Mouse (Mus musculus) lung, embryonic 15.5 days (tissue): ENCODE measurements around the gene Krtap13. TPM values are rescaled to one million over a fixed set of nuclear protein-coding genes. Genes with fewer than 3 reads are reported as not detected.
"Not testable (repeated sequence)": the region's sequence is repeated elsewhere in the genome, so short reads cannot be mapped to it uniquely, and the experiment has no call there.

Source experiments
- ATAC-seq: fragments of 200-750 bp; cut with Nextera tagmentation; 2 replicates; pipeline ENCODE4 v1.8.0; 2017; ENCODE audit warnings: moderate number of reproducible peaks, borderline replicate concordance; ENCODE audit not compliant: low FRiP score, low TSS enrichment; ENCODE audit errors: extremely low read depth
- H3K27ac ChIP-seq: fragments of 300-500 bp; sonication (generic); 2 replicates; pipeline ENCODE4 v1.5.1; 2015; ENCODE audit warnings: moderate library complexity, mild to moderate bottlenecking, inconsistent platforms
- H3K27me3 ChIP-seq: fragments of 300-500 bp; sonication (generic); 2 replicates; pipeline ENCODE4 v1.6.1; 2015; ENCODE audit warnings: inconsistent platforms
- H3K36me3 ChIP-seq: fragments of 300-500 bp; sonication (generic); 2 replicates; pipeline ENCODE4 v1.6.1; 2015; ENCODE audit warnings: inconsistent platforms
- H3K4me1 ChIP-seq: fragments of 300-500 bp; sonication (generic); 2 replicates; pipeline ENCODE4 v1.6.1; 2015; ENCODE audit warnings: inconsistent platforms
- H3K4me2 ChIP-seq: fragments of 300-500 bp; sonication (generic); 2 replicates; pipeline ENCODE4 v1.6.1; 2015; ENCODE audit warnings: inconsistent platforms, mild to moderate bottlenecking, moderate library complexity
- H3K4me3 ChIP-seq: fragments of 300-500 bp; sonication (generic); 2 replicates; pipeline ENCODE4 v1.5.1; 2015; ENCODE audit warnings: mild to moderate bottlenecking, inconsistent platforms
- H3K9ac ChIP-seq: fragments of 300-500 bp; sonication (generic); 2 replicates; pipeline ENCODE4 v1.6.1; 2015; ENCODE audit warnings: inconsistent platforms
- H3K9me3 ChIP-seq: fragments of 300-500 bp; sonication (generic); 2 replicates; pipeline ENCODE4 v1.6.1; 2016; ENCODE audit warnings: inconsistent platforms
- WGBS: fragments of 180-500 bp; shearing (Covaris S2); methylation state at CpG from one replicate; pipeline ENCODE4 v1.1.7; 2015; 5-methylcytosine and 5-hydroxymethylcytosine counted together
- polyA plus RNA-seq: library from polyadenylated mRNA; unstranded; fragments of >200 nt; fragmentation: Nextera tagmentation; extraction: Ambion mirVana; gene quantifications from 2 replicates; pipeline ENCODE4 v1.2.1, GENCODE M21; 2015

The Krtap13 gene
- polyA plus RNA-seq, result not detected in 2 replicates

DNA sequence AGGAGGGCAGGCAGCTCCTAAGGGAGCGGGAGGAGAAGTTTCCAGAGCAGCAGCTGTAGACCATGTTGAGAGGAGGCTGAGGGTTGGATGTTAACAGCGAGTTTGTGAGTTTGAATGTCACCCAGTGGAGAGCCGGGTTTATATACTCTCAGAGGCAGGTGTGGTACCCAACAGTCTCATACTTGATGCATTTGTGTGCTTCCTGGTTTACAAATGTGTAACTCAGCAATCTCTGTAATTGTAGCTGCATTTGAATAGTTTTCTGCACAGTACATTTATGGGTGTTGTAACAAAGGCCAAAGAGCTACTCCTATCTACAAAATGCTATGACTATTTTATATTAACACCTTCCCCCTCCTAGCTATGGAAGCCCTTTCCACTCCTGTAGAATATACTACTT is at the start of gene Krtap13:
TSS of gene Krtap13 (minus strand) at position 101 of the 400 bp plus-strand sequence.
- 86% methylated on average over 3 of the region's 3 CpGs for WGBS

DNA sequence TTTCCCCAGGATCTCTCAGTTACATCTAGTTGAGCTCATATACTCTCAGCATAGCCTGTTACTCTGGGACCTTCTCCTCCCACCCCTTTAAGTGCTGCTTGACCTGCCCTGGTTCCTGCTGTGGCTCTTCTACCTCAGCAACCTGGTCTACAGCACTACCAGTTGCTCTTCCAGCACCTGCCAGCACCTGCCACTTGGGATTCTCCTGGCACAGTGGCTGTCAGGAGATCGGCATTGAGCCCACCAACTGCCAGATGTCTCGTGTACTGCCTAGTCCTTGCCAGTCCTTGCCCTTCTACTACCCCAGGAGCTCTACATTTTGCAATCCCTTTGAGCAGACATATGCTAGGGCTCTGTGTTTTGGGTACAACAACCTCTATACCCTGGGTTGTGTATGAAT is 35.4 kb upstream of the Krtap13 start:
- no peak overlapping the region for H3K4me2 ChIP-seq

More for the DNA sequence above, at the start of gene Krtap13:
- H3K4me2 ChIP-seq, H3K36me3 ChIP-seq, H3K9ac ChIP-seq, H3K4me3 ChIP-seq, H3K9me3 ChIP-seq, H3K27ac ChIP-seq, H3K4me1 ChIP-seq, H3K27me3 ChIP-seq, ATAC-seq: not testable (repeated sequence)

DNA sequence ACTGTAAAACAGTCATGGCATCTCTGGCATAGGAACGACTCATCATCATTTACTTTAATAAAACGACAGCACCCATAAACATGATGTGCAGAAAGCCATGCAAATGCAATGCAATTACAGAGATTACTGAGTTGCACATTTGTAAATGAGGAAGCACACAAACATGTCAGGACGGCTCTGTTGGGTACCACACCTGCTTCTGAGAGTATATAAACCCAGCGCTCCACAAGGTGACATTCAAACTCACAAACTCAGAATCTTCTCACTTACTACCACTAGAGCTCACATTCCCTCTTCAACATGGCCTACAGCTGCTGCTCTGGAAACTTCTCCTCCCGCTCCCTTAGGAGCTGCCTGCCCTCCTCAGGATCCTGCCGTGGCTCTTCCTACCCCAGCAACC is 26.2 kb upstream of the Krtap13 start, which contains the start of gene Gm5965:
TSS of gene Gm5965 (plus strand) at position 301 of the 400 bp plus-strand sequence.
- Histone ChIP-seq H3K4me2 (no peak within 1 kb of the TSS), H3K9ac (no peak within 1 kb of the TSS), H3K27me3 (no peaks in the 10 kb centered on the region), H3K27ac (no peak within 1 kb of the TSS), H3K4me3 (no peak within 1 kb of the TSS), H3K36me3 (no peaks in the 10 kb centered on the region), H3K4me1 (no peaks in the 10 kb centered on the region), H3K9me3 (no peaks in the 10 kb centered on the region)
- WGBS, result 82% methylated on average over 6 of the region's 6 CpGs
- no peak for ATAC-seq

More for the DNA sequence above, 35.4 kb upstream of the Krtap13 start:
- Histone ChIP-seq H3K36me3 (no peaks in the 10 kb centered on the region), H3K9me3 (no peaks in the 10 kb centered on the region), H3K4me1 (no peaks in the 10 kb centered on the region), H3K27me3 (no peaks in the 10 kb centered on the region), H3K4me3 (no peak overlapping the region), H3K9ac (no peak overlapping the region), H3K27ac (no peak overlapping the region)
- WGBS, result 74% methylated on average over 2 of the region's 2 CpGs
- ATAC-seq, result no peak

DNA sequence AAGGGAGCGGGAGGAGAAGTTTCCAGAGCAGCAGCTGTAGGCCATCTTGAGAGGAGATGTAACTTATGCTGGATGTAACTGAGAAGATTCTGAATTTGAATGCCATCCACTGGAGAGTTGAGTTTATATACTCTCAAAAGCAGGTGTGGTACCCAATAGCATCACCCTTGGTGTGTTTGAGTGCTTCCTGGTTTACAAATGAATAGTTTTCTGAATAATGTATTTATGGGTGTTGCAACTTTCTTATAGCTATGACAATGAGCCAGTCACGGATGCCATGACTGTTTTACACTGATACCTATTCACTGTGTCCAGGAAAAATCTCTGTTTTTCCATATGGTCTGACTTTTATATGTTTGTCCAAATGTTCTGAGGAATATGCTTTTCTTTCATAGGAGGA is 22.7 kb upstream of the Krtap13 start, which contains the start of gene 2310057N15Rik:
TSS of gene 2310057N15Rik (minus strand) at position 101 of the 400 bp plus-strand sequence.
- H3K9me3 ChIP-seq, result no peaks in the 10 kb centered on the region
- H3K4me1 ChIP-seq, result no peaks in the 10 kb centered on the region
- H3K4me3 ChIP-seq, result no peak within 1 kb of the TSS
- H3K9ac ChIP-seq, result no peak within 1 kb of the TSS
- no peak within 1 kb of the TSS for H3K4me2 ChIP-seq
- 87% methylated on average over 2 of the region's 2 CpGs for WGBS
- no peak within 1 kb of the TSS for H3K27ac ChIP-seq
- H3K27me3 ChIP-seq, result no peaks in the 10 kb centered on the region
- no peaks in the 10 kb centered on the region for H3K36me3 ChIP-seq
- no peak for ATAC-seq

DNA sequence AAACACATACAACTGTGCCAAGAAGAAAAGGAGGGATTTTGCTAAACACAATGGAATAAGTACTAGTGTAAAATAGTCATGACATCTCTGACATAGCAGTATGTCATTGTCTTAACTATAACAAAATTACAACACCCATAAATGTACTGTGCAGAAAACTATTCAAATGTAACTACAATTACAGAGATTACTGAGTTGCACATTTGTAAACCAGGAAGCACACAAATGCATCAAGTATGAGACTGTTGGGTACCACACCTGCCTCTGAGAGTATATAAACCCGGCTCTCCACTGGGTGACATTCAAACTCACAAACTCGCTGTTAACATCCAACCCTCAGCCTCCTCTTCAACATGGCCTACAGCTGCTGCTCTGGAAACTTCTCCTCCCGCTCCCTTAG is 7.1 kb upstream of the Krtap13 start, which contains the start of gene 2310034C09Rik:
TSS of gene 2310034C09Rik (plus strand) at position 301 of the 400 bp plus-strand sequence.
- not testable (repeated sequence) for H3K4me1 ChIP-seq, H3K27ac ChIP-seq, H3K4me2 ChIP-seq, H3K27me3 ChIP-seq, H3K9ac ChIP-seq, H3K36me3 ChIP-seq, H3K9me3 ChIP-seq, H3K4me3 ChIP-seq, ATAC-seq
- WGBS, result 77% methylated on average over 3 of the region's 3 CpGs

DNA sequence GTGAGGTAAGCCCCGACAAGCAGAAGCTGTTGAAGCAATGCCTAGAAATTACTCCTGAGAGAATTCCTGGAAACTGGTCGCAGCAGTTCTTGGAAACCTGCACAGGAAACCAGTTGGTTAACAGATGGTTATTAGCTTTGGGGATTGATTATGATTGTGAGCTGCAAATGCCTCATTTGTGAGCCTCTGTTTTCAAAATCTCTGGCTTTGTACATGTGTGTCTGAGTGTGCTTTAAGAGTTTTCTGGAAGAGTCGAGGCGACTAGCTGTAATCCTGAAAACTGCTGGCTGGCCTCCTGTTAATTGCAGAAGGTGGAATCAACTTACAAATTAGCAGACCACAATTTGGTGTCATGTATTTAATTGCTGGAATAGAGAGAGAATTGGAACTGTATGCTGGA is 3.5 kb downstream of the Krtap13 start:
- no peak overlapping the region for H3K9ac ChIP-seq
- no peak for ATAC-seq
- 68% methylated on average over 4 of the region's 4 CpGs for WGBS

DNA sequence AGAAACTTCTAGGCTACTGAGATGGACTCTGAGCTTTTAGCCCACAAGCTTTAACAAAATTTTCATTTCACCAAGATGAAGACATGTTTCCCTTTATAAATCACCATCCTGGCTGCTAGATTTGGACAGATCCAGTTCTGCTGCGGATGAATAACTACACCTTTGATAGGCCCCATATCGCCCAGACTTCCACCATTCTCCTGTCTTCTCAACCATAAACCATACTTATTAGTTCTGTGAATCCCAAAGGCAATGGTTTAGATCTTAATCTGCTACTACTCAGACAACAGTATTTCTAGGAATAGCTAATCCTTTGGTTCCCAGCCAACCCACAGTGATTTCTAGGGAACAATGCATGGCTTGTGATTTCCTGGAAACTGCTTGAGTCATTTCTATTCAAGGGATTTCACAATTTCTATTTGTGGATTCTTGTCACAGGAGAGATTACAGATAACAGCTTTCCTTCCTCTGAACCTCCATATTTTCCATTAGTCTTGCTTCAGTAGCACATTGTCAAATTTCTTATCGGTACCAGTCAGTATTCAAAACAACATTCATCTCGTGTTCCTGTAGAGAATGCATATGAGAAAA is 6.6 kb downstream of the Krtap13 start:
- Histone ChIP-seq H3K9ac (no peak overlapping the region), H3K36me3 (no peaks in the 10 kb centered on the region), H3K9me3 (no peaks in the 10 kb centered on the region), H3K27me3 (no peaks in the 10 kb centered on the region), H3K4me1 (no peaks in the 10 kb centered on the region), H3K27ac (no peak overlapping the region), H3K4me3 (no peak overlapping the region), H3K4me2 (no peak overlapping the region)
- 59% methylated on average over 4 of the region's 4 CpGs for WGBS
- no peak for ATAC-seq

More for the DNA sequence above, 3.5 kb downstream of the Krtap13 start:
- no peaks in the 10 kb centered on the region for H3K4me1 ChIP-seq
- no peaks in the 10 kb centered on the region for H3K27me3 ChIP-seq
- no peak overlapping the region for H3K4me3 ChIP-seq
- no peaks in the 10 kb centered on the region for H3K36me3 ChIP-seq
- H3K4me2 ChIP-seq, result no peak overlapping the region
- H3K9me3 ChIP-seq, result no peaks in the 10 kb centered on the region
- no peak overlapping the region for H3K27ac ChIP-seq

DNA sequence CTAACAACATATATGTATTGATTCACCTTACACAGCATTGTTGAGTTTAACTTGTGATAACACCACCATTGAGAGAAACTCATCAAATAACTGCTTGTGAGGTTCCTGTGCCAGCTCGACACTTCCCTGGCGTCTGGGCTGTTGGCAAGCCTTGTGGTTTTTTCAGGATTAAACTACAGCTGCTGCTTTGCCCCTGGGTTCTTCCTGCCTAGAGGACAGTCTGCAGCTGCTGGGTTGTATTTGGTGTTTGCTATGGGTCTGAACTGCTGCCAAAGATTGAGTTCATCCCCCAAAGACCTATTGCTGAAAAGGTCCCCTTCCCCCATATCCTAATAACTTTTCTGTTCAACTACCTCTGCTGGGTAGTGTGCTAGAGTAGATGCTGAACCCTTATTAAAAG is 16.0 kb downstream of the Krtap13 start:
- Histone ChIP-seq H3K36me3 (no peaks in the 10 kb centered on the region), H3K27ac (no peak overlapping the region), H3K4me2 (no peak overlapping the region), H3K9ac (no peak overlapping the region), H3K27me3 (no peaks in the 10 kb centered on the region), H3K4me1 (no peaks in the 10 kb centered on the region), H3K9me3 (no peaks in the 10 kb centered on the region), H3K4me3 (no peak overlapping the region)
- ATAC-seq, result no peak
- WGBS, result 37% methylated on average over 2 of the region's 2 CpGs

DNA sequence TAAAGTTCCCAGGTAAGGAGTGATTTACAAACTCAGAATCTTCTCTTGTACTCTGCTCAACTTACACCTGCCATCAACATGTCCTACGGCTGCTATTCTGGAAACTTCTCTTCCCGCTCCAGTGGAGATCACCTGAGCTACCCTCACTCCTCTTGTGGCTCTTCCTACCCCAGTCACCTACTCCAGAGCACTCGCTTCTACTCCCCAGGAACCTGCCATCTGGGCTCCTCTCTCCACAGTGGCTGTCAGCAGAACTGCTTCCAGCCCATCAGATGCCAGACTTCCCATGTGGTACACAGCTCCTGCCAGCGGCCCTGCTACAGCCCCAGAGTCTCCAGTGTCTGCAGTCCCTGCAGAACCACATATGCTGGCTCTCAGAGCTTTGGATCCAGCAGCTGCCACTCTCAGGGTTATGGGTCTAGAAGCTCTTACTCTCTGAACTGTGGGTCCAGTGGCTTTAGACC is 22.6 kb downstream of the Krtap13 start, which contains the start of gene Krtap13-1:
TSS of gene Krtap13-1 (plus strand) at position 51 of the 464 bp plus-strand sequence.
- Histone ChIP-seq H3K4me3 (no peak within 1 kb of the TSS), H3K4me2 (no peak within 1 kb of the TSS), H3K9ac (no peak within 1 kb of the TSS), H3K36me3 (no peaks in the 10 kb centered on the region), H3K27me3 (no peaks in the 10 kb centered on the region), H3K9me3 (no peaks in the 10 kb centered on the region), H3K4me1 (no peaks in the 10 kb centered on the region), H3K27ac (no peak within 1 kb of the TSS)
- no peak for ATAC-seq
- 77% methylated on average over 4 of the region's 4 CpGs for WGBS

DNA sequence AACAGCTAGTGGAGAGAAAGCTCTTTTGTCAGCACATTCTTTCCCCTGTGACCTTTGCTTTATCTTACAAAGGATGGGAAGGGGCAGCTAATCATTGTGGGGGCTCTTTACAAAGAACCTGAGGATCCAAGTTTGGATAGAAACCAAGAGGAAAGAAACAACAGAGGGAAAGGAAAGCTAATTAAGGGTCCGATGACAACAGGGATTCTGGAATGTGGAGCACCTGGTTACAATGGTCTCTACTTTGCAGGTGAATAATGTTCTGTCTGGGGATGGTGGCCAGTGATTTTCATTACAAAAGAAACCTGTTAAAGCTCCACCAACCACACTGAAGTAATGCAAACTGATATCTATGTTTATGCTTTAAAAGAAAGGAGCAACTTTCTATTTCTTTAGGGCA is 31.4 kb downstream of the Krtap13 start:
- no peaks in the 10 kb centered on the region for H3K27me3 ChIP-seq
- H3K4me1 ChIP-seq, result no peaks in the 10 kb centered on the region
- no peaks in the 10 kb centered on the region for H3K9me3 ChIP-seq
- H3K9ac ChIP-seq, result no peak overlapping the region
- H3K27ac ChIP-seq, result no peak overlapping the region
- no peak overlapping the region for H3K4me3 ChIP-seq
- ATAC-seq, result no peak
- 41% methylated on average over 1 of the region's 1 CpGs for WGBS
- H3K4me2 ChIP-seq, result no peak overlapping the region
- no peaks in the 10 kb centered on the region for H3K36me3 ChIP-seq

DNA sequence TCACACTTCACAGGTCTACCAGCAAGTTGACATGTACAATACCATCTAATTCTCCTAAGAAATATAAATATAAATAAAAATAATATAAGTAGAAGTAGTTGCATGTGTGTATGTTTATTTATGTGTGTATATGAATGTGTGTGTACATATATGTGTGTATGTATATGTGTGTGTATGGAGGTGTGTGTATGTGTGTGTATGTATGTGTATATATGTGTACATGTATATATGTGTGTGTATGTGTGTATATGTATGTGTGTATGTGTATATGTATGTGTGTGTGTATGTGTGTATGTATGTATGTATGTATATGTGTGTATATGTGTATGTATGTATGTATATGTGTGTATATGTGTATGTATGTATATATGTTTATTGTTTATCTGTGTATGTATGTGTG is 34.9 kb downstream of the Krtap13 start:
- ATAC-seq, result no peak
- Histone ChIP-seq H3K4me3 (no peak overlapping the region), H3K36me3 (no peaks in the 10 kb centered on the region), H3K27me3 (no peaks in the 10 kb centered on the region), H3K9me3 (no peaks in the 10 kb centered on the region), H3K27ac (no peak overlapping the region), H3K9ac (no peak overlapping the region), H3K4me2 (no peak overlapping the region), H3K4me1 (no peaks in the 10 kb centered on the region)

DNA sequence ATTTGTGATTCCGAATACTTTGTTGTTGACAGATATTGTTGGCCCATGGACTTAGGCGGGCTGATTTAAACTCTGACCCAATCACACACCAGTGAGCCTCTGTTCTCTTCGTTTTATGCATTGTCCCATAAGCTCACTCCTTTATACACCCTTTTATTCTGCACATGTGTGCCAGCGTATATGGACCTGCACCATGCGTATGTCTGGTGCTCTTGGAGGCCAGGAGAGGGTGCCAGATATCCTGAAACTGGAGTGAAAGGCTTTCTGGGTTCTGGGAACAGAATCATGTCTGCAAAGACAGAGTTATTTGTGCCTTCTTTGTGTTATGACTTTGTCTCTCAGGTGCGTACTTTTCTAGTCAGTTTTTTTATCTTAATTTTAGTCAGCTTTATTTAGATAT is 40.2 kb downstream of the Krtap13 start:
- H3K36me3 ChIP-seq, result no peaks in the 10 kb centered on the region
- WGBS, result 80% methylated on average over 6 of the region's 6 CpGs

More for the DNA sequence above, 40.2 kb downstream of the Krtap13 start:
- no peaks in the 10 kb centered on the region for H3K27me3 ChIP-seq
- no peak overlapping the region for H3K4me2 ChIP-seq
- H3K9me3 ChIP-seq, result no peaks in the 10 kb centered on the region
- no peak overlapping the region for H3K27ac ChIP-seq
- H3K4me1 ChIP-seq, result no peaks in the 10 kb centered on the region
- H3K9ac ChIP-seq, result no peak overlapping the region
- no peak overlapping the region for H3K4me3 ChIP-seq
- no peak for ATAC-seq
